Mouse (Mus musculus) brain, adult 2 months (tissue): ENCODE data around the gene Ralgps2.

ENCODE experiments used
- DNase-seq: peaks from one replicate; pipeline ENCODE4 v3.0.0; 2011; ENCODE audit warnings: low read depth, low spot score

Gene Ralgps2

GRCm38 (mm10) chr1:156819236-156819635, 120.2 kb downstream of the Ralgps2 start:
- DNase-seq = no peak

DNA sequence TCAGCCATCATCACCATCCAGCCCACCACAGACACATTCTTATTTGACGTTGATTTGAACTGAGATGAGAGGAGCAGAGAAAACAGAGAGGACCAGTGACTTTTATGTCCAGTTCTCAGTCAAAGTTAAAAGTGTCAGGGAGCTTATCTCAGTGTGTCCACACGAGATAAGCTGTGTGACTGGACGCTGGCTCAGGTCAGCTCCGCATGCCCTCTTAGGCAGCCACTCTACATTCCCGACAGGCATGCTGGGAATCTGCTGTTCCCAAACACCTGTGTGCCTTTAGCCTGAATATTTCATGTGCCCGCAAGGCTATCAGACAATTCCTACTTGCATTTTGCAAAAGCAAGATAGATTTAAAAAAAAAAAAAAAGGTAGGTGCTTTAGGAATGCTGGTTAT, 125.9 kb downstream of the Ralgps2 start:
- DNase-seq = no peak

DNA sequence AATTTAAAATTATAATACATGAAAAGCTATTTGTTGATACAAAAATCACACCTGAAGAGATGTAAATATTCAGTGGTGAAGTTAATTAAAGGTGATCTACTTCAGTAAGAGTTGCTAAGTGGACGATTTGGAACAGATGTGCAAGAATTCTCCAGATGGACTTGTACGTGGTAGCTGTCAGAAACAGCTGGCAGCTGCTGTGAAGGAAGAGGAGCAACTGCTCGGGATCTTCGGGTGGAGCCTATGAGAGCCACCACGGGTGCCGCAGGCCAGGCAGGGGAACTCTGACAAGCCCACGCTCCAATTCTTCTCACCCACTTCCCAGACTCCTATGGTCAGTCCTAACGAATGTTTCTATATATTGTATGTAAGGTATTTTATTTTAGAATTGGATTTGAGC, 126.7 kb downstream of the Ralgps2 start:
- no peak for DNase-seq

GRCm38 (mm10) chr1:156811928-156812327, 127.5 kb downstream of the Ralgps2 start:
- peak; percentile 20 for DNase-seq

GRCm38 (mm10) chr1:156808332-156808731, 131.1 kb downstream of the Ralgps2 start:
- no peak for DNase-seq

DNA sequence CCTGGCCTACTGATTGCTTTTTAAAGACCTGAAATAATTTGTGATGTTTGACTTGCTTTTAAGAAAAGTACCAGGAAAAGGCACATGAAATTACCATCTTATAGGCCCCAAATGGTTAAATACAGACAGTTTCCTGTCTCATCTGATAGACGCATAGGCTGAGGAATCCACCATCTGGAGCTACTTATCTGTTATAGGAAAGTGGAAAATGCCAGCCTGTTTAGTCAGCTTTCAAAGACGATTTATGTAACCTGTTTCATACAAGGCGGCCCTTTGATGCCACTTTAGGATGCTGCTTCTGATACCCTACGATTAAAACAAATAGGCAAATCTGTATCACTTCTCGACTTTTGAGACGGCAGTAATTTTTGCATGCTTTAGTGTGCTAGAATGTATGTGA, 138.2 kb downstream of the Ralgps2 start:
- peak; percentile 70 for DNase-seq

GRCm38 (mm10) chr1:156796251-156796650, 143.2 kb downstream of the Ralgps2 start:
- DNase-seq = no peak

GRCm38 (mm10) chr1:156789844-156790490, 149.5 kb downstream of the Ralgps2 start:
- no peak for DNase-seq

GRCm38 (mm10) chr1:156787164-156787863, 152.1 kb downstream of the Ralgps2 start:
- DNase-seq = no peak

DNA sequence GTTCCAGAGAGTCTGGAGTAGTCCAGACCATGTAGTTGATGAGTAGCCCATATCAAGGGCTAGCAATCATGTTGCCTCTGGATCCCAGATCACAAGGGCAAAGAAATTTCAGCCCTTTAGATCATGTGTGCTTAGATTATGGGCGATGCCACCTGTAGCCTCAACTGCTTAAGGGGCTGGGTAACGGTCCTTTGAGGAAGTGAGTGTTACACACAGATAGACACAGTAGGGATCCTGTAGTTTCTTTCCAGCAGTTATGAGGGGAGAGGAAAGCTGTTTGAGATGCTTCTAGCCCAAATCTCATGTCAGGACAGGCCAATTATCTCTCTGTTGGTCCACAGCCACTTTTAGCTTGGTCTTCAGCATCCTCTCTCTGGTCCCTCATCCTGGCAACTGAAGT, 153.4 kb downstream of the Ralgps2 start:
- no peak for DNase-seq

DNA sequence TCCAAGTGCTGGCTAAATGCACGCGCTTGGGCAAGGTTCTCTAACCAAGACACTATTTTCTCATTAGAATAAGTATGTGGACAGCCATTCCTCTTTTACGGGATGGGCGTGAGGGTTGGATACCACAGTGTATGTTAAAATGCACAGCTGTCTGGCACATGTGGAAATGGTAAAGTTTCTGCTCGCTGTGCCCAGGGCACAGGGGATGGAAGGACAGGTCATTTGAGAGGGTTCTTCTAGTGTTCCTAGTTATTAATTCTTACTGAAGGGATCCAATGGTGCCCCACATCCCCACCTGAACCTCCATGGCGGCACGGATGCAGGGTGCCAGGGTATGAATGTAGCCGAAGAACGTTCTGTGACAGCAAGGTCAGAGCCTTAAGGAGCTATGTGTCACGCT, 154.5 kb downstream of the Ralgps2 start:
- no peak for DNase-seq

- DNase-seq = no peak
Measured at GRCm38 (mm10) chr1:156784116-156784515, 155.3 kb downstream of the Ralgps2 start.

DNA sequence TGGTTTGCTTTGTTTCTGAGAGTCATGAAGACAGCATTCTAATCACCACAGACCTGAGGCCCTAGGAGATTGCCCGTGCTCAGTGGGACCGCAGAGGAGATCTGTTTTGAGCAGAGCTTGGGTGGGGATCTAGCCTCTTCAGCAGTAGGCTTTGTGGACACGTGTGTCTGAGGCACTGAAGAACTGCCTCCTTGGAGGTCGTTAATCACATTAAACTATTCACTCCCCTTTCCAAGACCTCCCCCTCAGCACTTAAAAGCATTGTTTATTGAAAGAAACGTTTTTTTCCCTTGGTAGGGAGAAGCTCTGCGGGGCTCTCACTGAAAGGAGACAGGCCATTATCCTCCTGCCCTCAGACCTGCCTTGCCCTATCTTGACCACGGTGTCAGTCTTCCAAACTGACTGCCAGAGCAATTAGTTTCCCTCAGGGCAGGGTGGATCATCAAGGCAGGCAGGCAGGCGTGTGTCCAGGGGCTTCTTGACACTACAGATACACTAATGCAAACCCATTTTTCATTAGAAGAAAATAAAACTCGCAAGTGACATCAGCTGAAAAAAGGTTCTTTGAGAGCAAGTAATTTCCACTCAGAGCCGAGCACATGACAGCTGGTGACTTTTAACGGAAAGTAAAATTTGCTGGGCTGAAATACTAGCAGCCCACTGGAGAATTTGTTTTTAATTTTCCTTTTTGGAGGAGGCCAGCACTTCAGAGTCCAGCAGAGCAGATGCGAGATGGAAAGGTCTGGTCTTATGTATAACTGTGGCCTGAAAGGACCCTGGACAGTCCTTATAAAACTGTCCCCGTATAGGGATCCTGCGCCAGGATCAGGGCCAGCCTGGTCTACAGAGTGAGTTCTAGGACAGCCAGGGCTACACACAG, 157.2 kb downstream of the Ralgps2 start:
- no peak for DNase-seq

DNA sequence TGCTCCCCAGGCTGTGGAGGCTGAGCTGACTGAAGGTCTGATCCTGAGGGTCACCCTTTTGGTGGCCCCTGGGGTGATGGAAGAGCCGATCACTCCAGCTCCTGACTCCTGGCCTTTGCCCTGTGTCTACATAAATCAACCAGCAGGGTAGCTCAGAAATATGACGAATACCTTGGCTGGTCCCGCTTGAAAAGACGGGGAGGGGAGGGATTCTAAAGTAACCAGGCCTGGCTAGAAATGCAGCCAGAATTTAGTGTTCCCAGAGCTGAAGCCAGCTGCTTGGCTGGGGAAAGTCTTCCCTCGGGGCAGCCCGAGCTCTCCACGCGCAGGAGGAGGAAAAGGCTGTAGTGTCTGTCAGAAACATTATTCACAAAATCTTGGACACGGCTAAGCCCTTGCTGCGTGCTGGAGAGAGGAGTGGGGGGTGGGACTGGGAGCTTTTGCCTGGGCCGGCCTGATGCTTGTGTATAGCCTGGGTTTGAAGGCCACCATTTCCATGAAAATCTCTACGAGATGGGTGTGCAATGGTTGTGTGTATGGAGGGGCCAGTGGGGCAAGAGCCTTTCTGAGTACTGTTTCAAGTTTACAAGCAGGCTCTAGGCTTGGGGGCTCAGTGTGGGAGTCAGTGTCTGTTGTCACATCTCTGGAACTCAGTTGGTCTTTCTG, 158.2 kb downstream of the Ralgps2 start:
- DNase-seq = peak; percentile 31

- no peak for DNase-seq
Measured at GRCm38 (mm10) chr1:156780234-156781005, 159.0 kb downstream of the Ralgps2 start.

DNA sequence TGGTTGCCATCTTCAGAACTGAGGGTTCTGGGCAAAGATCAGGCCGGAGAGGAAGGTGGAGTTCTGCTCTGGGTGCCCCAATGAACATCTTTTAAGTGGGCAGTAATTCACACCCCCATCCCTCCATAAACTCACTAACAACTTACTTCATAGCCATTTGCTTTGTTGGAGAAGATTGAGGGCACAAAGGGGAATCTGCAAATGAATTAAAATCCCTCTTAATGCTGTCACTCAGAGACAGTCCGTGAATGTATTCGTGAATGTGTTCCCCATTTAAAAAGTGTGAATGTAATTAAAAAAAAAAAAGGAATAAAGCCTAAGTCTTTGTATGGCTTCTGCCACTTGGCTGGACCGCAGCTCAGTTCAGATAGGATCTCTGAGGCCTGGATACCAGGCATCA, 159.8 kb downstream of the Ralgps2 start:
- DNase-seq = no peak

GRCm38 (mm10) chr1:156778977-156779376, 160.4 kb downstream of the Ralgps2 start:
- DNase-seq = no peak

- DNase-seq = no peak
Measured at GRCm38 (mm10) chr1:156777896-156778295, 161.5 kb downstream of the Ralgps2 start.

GRCm38 (mm10) chr1:156775983-156776382, 163.4 kb downstream of the Ralgps2 start:
- DNase-seq = no peak

DNA sequence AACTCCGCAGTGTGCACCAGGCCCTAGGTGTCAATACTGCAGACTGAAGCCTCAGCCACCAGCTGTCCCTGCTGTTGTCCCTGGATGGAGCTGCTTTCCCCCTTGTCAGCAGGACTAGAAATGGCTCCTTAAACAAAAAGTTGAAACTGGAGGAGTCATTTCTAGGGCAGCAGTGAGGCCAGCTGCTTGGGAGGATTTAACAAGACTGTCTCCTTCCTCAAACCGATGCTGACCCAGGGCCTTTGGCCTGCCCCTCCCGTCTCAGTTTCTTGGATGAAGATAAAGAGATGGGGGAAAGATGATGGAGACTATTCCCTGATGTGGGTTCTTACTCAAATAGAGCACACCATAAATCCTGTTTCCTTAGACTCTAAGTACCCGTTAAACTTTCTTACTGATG, 164.2 kb downstream of the Ralgps2 start:
- no peak for DNase-seq

DNA sequence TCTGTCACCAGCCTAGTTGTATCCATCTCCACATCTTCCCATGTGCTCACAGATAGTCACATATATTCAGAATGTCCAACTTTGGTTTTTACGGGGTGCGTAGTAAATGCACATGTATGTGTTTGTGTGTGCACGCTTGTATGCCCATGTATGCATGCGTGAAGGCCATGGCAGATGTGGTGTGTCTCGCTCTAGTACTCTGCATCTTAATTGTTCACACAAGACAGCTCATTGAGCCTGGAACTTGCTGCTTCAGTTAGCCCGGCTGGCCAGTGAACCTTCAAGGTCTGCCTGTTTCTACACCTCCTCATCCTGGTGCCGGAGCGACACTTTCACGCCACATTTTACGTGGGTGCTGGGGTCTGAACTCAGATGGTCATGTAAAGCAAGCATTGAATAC, 168.6 kb downstream of the Ralgps2 start:
- DNase-seq = no peak
